Comparison of ENCODE assay signal across 1 mouse cellular context in the genomic region with DNA sequence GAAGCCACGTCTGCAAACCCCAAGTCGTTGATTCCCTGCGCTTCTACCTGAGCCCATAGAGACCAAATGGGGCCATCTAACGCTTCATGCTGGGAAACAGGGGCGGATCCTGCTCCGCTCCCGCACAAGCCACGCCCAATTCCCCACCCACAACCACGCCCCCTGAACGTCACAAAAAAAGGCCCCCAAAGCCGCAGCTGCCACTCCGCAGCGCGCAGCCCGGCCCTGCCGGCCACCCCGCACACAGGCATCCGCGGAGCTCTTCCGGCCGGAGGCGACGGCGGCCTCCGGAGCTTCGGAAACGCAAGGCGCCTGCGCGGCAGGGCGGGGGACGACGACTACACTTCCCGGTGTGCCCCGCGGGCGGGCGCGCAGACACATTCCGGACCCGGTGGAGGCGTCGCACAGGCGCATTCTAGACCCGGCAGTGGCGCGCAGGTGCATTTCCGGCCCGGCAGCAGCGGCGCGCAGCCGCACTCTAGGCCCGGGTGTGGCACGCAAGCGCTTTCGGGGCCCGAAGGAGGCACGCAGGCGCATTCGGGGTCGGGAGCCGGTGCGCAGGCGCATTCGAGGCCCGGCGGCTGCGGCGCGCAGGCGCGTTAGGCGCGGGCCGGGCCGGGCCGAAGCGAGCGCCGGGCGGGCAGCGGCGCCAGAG.
A peak's percentile ranks its signal among the peaks of the same experiment; 100 is the strongest.
TF ChIP-seq lines count a peak whose summit lies in the region.

Gene Cdc34, plus strand, starts transcription at position 605 of the 655 bp plus-strand sequence.

TF ChIP-seq in CH12.LX, 34 proteins besides CTCF, POLR2A, EP300 and RAD21 (continued from another document):
- no peak for TF ChIP-seq PAX5 (IDR thresholded peaks at IDR 0.05; ENCODE audit: low read length)
- no peak for TF ChIP-seq USF1 (IDR thresholded peaks at IDR 0.05; ENCODE audit: low read depth, low read length)
- TF ChIP-seq HCFC1 (IDR thresholded peaks at IDR 0.05; ENCODE audit: low read depth, low read length): peak; percentile 97
- TF ChIP-seq TBP (conservative IDR thresholded peaks at IDR 0.05; ENCODE audit: low read depth, low read length): 0 out of 2 replicates have a peak, but pooled peaks have one; percentile 19
- no peak for TF ChIP-seq JUN (IDR thresholded peaks at IDR 0.05; ENCODE audit: insufficient read depth, low read depth, low read length)
- TF ChIP-seq KAT2A (IDR thresholded peaks at IDR 0.05; ENCODE audit: insufficient replicate concordance, low read length): peak; percentile 98
- TF ChIP-seq ZKSCAN1 (IDR thresholded peaks at IDR 0.05; ENCODE audit: borderline replicate concordance, low read depth, low read length): no peak
- TF ChIP-seq E2F4 (IDR thresholded peaks at IDR 0.05; ENCODE audit: insufficient replicate concordance, low read depth, low read length): no peak
- TF ChIP-seq ZC3H11A (IDR thresholded peaks at IDR 0.05; ENCODE audit: low read depth, low read length): no peak
- peak; percentile 40; the same call in 1 of the 2 replicates for TF ChIP-seq MEF2A (IDR thresholded peaks at IDR 0.05; ENCODE audit: borderline replicate concordance, low read depth, low read length)
- TF ChIP-seq MAZ (IDR thresholded peaks at IDR 0.05; ENCODE audit: low read depth, low read length): peak; percentile 88
- TF ChIP-seq MXI1 (IDR thresholded peaks at IDR 0.05; ENCODE audit: low read depth, low read length): peak; percentile 66; the same call in 1 of the 2 replicates
- no peak for TF ChIP-seq JUND (conservative IDR thresholded peaks at IDR 0.05; ENCODE audit: low read depth, low read length)
- peak; percentile 17; the same call in 1 of the 2 replicates for TF ChIP-seq BHLHE40 (IDR thresholded peaks at IDR 0.05; ENCODE audit: low read depth, low read length)
- TF ChIP-seq ETS1 (conservative IDR thresholded peaks at IDR 0.05; ENCODE audit: low read depth, low read length): no peak
- no peak for TF ChIP-seq MYC (IDR thresholded peaks at IDR 0.05; ENCODE audit: low read depth, low read length)
- peak; percentile 63 for TF ChIP-seq SIN3A (IDR thresholded peaks at IDR 0.05; ENCODE audit: low read length)
- TF ChIP-seq NRF1 (IDR thresholded peaks at IDR 0.05; ENCODE audit: low read depth, low read length): peak; percentile 93
- TF ChIP-seq CHD1 (IDR thresholded peaks at IDR 0.05; ENCODE audit: low read depth, low read length): no peak
- TF ChIP-seq RCOR1 (conservative IDR thresholded peaks at IDR 0.05; ENCODE audit: low read depth, low read length): no peak
- TF ChIP-seq NELFE (IDR thresholded peaks at IDR 0.05; ENCODE audit: low read depth, low read length): peak; percentile 66
- TF ChIP-seq UBTF (IDR thresholded peaks at IDR 0.05; ENCODE audit: low read depth, low read length): 0 out of 2 replicates have a peak, but pooled peaks have one; percentile 40
- no peak for TF ChIP-seq MAFK (IDR thresholded peaks at IDR 0.05; ENCODE audit: insufficient replicate concordance, low read length)
- peak; percentile 99 for TF ChIP-seq ELF1 (IDR thresholded peaks at IDR 0.05; ENCODE audit: low read depth, low read length)
- no peak for TF ChIP-seq SMC3 (IDR thresholded peaks at IDR 0.05; ENCODE audit: low read depth, low read length)
- peak; percentile 40; the same call in 1 of the 2 replicates for TF ChIP-seq IRF4 (IDR thresholded peaks at IDR 0.05; ENCODE audit: low read depth, low read length)
